Mouse (Mus musculus) erythroblast, adult 5-6 weeks (primary cell): ENCODE data around the gene Atat1. TPM values are rescaled to one million over a fixed set of nuclear protein-coding genes. Genes with fewer than 3 reads are reported as not detected.

Experiments
- ATAC-seq: replicated peaks from 2 replicates; pipeline ENCODE4 v1.8.0; 2016; ENCODE audit warnings: moderate number of reproducible peaks, mild to moderate bottlenecking, moderate TSS enrichment, inconsistent platforms; ENCODE audit not compliant: poor library complexity, low FRiP score, severe bottlenecking
- total RNA-seq, 2 experiments: library from RNA; stranded (forward) in 1 of 2; stranded (reverse) in 1 of 2; fragments of 150-400 nt in 1 of 2; fragments of 200-764, 138-1000 nt in 1 of 2; gene quantifications; 2 replicates each; pipeline versions ENCODE4 v1.2.3 to v1.2.4; 2015 to 2017; ENCODE audit warnings: low replicate concordance in 2 of 2

Atat1 gene
- total RNA-seq, 2 experiments from 2014 or later: 7.1 TPM; not detected in 1

DNA sequence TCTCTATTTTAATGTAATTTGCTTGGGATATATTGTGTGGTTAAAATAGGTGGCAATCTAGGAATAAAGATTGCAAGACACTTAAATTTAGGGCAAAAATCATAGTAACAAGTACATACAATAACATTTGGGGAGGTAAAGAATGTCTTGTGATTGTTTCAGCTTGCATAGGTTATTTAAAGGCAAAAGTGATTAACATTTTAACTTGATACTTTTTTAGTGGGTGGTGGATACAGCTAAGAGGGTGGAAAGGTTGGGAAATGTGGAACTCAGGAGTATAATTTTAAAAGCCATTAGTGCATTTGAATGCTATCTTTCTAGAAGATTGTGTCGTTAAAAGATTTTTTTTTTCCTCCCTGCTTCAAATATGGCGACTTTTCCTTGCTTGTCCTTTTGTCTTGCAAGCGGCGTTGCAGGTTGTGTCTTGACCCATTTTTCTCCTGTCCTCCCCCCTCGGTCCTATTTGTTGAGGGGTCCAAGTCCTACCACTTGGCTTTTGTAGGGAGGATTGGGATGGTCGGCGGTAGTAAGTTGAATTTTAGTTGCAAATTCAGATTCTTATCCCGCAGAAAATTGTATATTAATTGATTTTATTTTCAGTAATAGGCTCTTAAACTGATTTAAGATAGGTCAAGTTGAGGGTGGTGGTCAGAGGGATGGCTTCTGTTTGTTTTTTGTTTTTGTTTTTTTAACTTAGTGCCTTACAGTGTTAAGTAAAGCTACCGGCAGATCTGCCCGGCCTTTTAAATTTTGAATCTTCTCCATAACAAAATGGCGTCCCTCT, 8.6 kb upstream of the Atat1 start:
- no peak for ATAC-seq

GRCm38 (mm10) chr17:35917463-35918251, 7.8 kb upstream of the Atat1 start:
- ATAC-seq: 0 out of 2 replicates have a peak, but pooled peaks have one; percentile 3

DNA sequence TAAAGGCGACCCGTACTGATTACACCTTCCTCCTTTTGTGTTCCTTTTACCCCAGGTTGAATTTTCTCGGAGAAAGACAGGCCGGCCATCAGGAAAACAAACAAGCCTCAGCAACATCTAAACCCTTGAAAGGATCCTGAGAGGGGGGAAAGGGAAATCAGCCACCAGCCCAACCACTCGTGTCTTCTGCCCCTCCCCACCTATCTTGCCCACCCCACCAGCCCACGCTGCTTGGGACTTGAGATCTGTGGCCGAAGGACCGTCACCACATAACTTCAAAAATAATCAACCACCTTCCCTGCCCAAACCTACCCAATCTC, 7.2 kb upstream of the Atat1 start:
- ATAC-seq: no peak

DNA sequence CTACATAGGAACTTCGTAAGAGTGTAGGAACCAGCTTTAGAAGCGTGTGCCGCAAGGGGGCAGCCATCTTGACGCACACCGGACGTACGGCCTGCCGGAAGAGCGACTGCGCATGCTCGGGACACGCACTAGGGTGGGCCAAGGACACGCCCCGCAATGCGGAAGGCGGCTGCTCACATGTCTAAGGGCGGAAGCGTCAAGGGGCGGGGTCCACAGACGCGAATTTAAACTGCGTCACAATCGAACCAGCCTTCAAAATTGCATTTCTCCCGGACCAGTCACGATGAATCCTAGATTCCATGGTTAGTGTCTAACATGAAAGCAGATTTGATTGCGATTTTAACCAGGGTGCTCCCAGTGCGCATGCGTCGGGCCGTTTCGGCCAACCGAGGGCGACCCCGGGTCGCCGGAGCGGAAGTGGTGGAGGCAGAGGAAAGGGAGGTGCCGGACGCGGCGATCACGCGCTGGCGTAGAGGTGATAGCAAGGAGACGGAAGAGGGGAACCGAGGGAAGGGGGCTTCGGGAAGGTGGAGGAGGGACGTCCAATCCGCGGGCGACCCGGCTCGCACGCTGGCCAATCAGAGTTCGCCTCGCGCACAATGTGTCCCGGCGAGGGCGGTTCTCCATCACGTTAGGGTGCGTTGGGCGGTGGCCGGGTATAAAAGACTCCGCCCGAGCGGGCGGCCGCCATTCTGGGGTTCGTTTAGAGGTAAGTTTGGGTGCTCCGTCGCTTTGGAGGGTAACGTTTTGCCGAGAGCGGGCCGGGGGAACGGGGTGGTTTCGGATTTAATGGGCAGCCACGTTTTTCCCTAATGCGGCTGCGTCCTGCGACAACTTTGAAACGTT, 6.6 kb upstream of the Atat1 start, which contains the start of the genes Mrps18b and Ppp1r10:
TSS of gene Mrps18b (minus strand) at position 93 of the 846 bp plus-strand sequence.
TSS of gene Ppp1r10 (plus strand) at position 138 of the 846 bp plus-strand sequence.
- peak; percentile 74 for ATAC-seq

- ATAC-seq: peak; percentile 2
Observed at GRCm38 (mm10) chr17:35915538-35916296, 5.8 kb upstream of the Atat1 start.

- no peak for ATAC-seq
Observed at GRCm38 (mm10) chr17:35914975-35915374, 5.1 kb upstream of the Atat1 start.

DNA sequence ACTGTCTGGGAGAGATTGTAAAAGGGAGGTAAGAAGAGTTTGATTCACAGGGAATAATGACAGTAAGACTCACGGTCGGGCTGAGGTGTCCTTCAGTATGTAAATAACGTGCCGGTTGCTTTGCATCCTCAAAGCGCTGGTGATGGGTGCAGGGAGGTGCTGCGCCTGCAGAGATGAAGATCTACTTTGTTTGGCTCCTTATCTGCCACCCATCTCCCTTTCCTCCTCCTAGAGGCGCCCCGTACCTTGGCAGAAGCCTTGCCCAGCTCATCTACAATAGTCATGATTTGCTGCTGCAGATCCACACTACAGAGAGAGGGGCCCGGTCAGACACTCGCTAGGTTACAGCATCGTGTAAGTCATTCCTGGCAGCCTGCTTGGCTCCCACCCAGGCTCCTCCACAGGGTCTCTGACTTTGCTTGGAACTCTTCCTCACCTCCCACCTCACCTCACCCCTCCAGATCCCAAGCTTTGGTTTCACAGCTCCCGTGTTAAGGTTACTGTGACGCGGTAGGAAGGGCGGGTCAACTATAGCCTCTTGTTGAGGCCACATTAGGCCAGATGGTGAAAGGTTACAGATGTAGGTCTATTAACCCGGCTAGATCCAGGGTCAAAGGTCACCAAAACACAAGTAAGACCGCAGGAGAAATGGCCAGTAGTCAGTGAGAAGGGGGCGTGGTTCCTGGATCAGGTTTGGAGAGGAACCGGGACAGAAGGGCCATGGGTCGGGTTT, 523 bp downstream of the Atat1 start:
- peak; percentile 68 for ATAC-seq

DNA sequence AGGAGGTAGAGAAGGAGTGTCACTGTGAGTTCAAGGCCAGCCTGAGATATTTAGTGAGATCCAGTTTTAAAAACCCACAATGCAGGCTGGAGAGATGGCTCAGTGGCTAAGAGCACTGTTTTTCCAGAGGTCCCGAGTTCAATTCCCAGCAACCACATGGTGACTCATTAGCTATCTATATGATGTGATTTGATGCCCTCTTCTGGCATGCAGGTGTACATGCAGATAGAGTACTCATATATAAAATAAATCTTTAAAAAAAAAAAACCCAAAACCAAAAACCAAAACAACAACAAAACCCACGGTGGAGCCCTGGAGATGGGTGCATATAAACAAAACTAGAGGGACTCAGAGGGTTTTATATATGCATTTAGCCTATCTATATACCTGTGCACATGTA, 2.3 kb downstream of the Atat1 start:
- ATAC-seq: no peak

DNA sequence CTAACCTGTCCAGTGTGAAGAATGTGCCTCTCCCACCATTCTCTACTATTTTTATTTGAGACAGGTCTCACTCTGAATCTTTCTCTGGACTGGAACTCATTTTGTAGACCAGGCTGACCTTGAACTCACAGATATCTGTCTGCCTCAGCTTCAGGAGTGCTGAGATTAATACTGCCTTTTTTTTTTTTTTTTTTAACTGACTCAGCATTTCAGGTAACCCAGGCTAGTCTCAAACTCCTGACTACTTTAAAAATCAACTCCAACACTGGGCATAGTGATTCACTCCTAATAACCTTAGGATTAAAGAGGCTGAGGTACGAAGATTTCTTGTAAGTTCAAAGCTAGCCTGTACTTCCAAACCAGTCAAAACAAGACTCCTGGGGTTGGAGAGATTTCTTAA, 4.3 kb downstream of the Atat1 start:
- ATAC-seq: no peak

DNA sequence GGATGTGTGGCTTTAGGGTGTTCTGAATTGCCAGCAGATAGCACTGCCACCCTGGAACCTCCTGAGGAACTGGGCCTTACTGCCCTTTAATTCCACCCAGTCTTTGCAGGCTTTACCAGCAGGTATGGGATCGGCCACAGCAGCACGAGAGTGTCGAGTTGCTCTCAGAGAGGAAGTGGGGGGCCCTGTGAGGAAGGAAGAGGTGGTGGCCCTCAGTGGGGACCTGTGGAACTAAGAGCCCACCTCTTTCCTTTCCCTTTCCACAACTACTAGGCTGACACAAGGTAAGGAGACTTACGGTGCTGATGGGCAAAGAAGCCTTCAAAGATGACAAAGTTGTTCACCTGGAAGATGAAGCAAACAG, 5.9 kb downstream of the Atat1 start:
- ATAC-seq: no peak

DNA sequence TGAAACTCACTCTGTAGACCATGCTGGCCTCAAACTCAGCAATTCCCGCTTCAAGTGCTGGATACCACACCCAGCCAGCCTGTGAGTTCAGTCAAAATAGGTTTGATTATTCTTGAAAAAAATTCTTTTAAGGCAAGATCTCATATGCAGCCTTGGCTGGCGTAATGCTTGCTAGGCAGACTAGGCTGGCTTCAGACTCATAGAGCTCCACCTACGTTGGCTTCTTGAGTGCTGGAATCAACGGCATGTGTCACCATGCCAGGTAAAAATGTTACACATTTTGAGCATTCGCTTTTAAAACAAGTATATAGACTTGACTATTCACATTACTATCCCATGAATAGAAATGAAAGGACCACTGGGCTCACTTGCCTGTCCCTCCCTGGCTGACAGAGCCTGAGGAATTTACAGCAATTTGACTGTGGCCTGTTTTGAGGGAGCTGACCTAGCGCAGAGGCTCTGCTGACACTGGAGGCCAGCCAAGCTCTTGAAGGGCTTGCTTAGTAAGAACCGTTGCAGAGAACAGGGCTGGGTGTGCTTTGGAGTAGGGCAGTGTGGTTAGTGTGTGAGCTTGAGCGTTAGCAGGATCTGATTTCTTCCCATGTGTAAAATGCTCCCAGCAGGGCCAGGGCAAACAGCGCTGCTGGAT, 6.4 kb downstream of the Atat1 start:
- ATAC-seq: no peak

DNA sequence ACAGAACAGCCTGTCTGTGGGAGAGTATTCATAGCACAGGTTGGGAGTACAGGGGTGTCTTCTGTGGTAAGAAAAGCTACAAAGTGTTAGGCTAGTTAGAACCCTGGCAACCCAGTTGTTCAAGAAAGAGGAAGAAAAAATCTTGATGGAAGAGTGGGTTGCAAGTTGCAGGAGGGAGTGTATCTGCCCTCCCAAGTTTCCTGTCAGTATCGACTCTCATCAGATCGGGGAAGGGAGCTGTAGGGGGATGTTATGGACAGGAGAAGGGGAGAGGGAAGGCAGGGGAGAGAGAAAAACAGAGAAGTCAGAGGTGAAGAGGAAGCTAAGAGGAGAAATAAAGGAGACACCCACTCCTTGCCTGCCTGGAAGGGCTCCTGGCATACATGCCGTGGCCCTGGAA, 9.2 kb downstream of the Atat1 start:
- ATAC-seq: no peak

DNA sequence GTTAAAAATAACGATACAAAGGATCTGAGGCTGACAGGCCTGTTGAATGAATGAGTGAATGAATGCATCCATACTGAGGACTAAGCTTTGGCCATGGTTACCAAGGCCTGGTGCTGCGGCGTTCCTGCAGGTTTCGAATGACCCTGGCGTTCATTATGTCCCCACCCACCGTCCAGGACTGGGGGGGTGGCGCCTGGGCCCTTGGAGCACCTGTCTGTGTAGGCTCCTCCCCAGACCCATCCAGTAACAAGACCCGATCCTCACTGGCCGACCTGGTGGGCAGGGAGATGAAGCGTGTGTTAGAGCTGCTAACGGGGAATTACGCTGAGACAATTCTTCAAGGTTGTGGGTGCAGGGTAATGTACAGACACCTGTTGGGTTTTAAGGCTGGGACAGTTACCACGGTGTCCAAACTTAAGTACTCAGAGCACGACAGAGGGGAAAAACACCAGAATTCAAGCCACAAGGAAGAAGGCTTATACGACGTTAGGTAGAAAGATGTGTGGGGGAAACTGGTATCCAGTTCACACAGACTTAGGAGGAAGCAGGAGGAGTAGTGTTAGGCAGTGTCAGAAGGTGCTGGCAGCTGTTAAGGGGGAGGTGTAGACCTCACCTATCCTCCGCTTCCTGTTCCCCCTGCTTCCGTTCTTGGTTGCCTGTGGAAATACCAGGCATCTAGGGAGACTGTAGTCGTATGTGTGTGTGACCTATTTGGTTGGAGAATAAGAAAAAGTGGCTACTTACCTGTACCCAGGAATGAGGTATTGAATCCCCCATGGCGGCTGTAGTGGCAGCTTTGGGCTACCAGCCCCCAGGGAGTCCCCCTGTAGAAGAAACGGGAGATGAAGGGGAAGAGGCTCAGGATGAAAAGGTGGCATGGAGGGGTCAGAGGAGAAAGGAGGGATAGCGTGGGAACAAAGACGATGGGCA, 12.0 kb downstream of the Atat1 start:
- ATAC-seq: peak; percentile 56

GRCm38 (mm10) chr17:35896781-35897643, 12.9 kb downstream of the Atat1 start, which contains the start of gene 2310061I04Rik:
TSS of gene 2310061I04Rik (minus strand) at chr17:35897431.
- peak; percentile 88 for ATAC-seq

- ATAC-seq: no peak
Observed at GRCm38 (mm10) chr17:35887725-35888124, 22.1 kb downstream of the Atat1 start.

DNA sequence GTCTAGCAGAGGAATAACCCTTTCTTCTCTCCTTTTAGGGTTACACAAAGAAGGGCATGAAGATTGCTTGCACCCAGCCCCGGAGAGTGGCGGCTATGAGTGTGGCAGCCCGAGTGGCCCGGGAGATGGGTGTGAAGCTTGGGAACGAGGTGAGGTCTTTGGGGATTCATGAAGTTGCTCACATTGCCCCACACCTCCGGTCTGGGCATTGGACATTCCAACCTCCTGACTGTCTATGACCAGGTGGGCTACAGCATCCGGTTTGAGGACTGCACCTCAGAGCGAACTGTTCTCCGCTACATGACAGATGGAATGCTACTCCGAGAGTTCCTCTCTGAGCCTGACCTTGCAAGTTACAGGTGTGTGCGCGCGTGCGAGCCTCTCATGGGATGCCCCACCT, 26.1 kb downstream of the Atat1 start:
- ATAC-seq: no peak
